Comparison of ENCODE assay signal across 9 mouse cellular contexts in the genomic region with DNA sequence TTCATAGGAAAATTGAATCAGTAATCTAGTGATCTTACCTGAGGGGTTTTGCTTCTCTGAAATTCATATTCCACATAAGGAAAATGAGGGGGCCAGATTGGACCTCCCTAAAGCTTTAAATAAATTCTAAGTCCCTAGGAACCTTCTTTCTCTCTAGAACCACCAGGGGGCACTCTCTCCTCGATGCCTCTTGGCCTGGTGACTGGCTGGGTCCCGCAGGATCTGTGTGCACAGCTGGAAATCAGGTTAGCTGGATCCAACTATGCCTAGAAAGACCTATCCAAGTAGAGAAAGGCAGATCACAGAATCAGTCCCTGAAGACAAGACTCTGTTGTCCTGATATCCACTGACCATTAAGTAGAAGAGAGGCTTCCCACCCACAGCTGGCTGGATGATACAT. TPM values are rescaled to one million over a fixed set of nuclear protein-coding genes. Genes with fewer than 3 reads are reported as not detected.
DNase-seq lines count a peak whose midpoint lies in the region; ATAC-seq and TF ChIP-seq lines count a peak whose summit lies in the region.
"Had no signal": no experiment of that assay in that cellular context is flagged by ENCODE, and none has a peak within 500 bp of the region (broad histone marks: within the 10 kb centered on the region; RNA-seq: fewer than 3 reads in every experiment).

No protein-coding gene starts in this region.

- H3K9me3 ChIP-seq in heart, embryonic 11.5 days (replicated peaks; ENCODE audit: control insufficient read depth, low read length): no peaks in the 10 kb centered on the region
- no peaks in the 10 kb centered on the region for H3K9me3 ChIP-seq in ES-Bruce4 (replicated peaks; ENCODE audit: control insufficient read depth, insufficient read depth, low read length, poor library complexity, severe bottlenecking)
- H3K9me3 ChIP-seq: embryonic facial prominence, embryonic 13.5 days had no signal

- no peaks in the 10 kb centered on the region for H3K27me3 ChIP-seq in heart, adult 2 months (ENCODE audit: control insufficient read depth, insufficient read depth, low read length)
- H3K27me3 ChIP-seq in heart, embryonic 11.5 days (ENCODE audit: control insufficient read depth, insufficient read depth, low read length): peaks cover 3% of the 10 kb centered on the region; the same call in 1 of the 2 replicates
- no peaks in the 10 kb centered on the region for H3K27me3 ChIP-seq in ES-Bruce4 (ENCODE audit: control insufficient read depth, insufficient read depth, low read length, poor library complexity, severe bottlenecking)
- H3K27me3 ChIP-seq: embryonic facial prominence, embryonic 13.5 days had no signal

- H3K4me2 ChIP-seq in heart, embryonic 11.5 days: no peak overlapping the region
- H3K4me2 ChIP-seq: embryonic facial prominence, embryonic 13.5 days had no signal

- peaks cover under 1% of the 10 kb centered on the region; the same call in 1 of the 2 replicates for H3K36me3 ChIP-seq in heart, adult 2 months (ENCODE audit: control insufficient read depth, insufficient read depth, low read length)
- no peaks in the 10 kb centered on the region for H3K36me3 ChIP-seq in heart, embryonic 11.5 days (ENCODE audit: control insufficient read depth, insufficient read depth, low read length)
- 0 out of 2 replicates have a peak, but pooled peaks cover 2% of the 10 kb centered on the region for H3K36me3 ChIP-seq in ES-Bruce4 (ENCODE audit: control insufficient read depth, insufficient read depth, low read length, poor library complexity, severe bottlenecking)

- peak overlapping the region; percentile 32; the same call in 1 of the 2 replicates for H3K27ac ChIP-seq in heart, adult 2 months
- no peak overlapping the region for H3K27ac ChIP-seq in heart, embryonic 11.5 days (ENCODE audit: low read depth, low read length)
- no peak overlapping the region for H3K27ac ChIP-seq in ES-Bruce4 (ENCODE audit: insufficient read depth, low read length)
- H3K27ac ChIP-seq: embryonic facial prominence, embryonic 13.5 days had no signal

- no peak for ATAC-seq in heart, embryonic 11.5 days (replicated peaks; ENCODE audit: insufficient number of reproducible peaks, low FRiP score, low TSS enrichment)

- H3K4me1 ChIP-seq in heart, adult 2 months (ENCODE audit: control insufficient read depth, insufficient read depth, low read length): peaks cover 5% of the 10 kb centered on the region
- H3K4me1 ChIP-seq in heart, embryonic 11.5 days (ENCODE audit: control insufficient read depth, insufficient read depth, low read length): 0 out of 2 replicates have a peak, but pooled peaks cover 2% of the 10 kb centered on the region
- H3K4me1 ChIP-seq in ES-Bruce4 (ENCODE audit: control insufficient read depth, insufficient read depth, low read length): no peaks in the 10 kb centered on the region

- DNase-seq in heart, adult 2 months: peak in 1 of 2 experiments; percentile 65
- peak; percentile 54 for DNase-seq in c-Kit-positive CD71-positive TER-119-positive erythroid progenitor cells, embryonic 14.5 days (ENCODE audit: low spot score)
- peak; percentile 69 for DNase-seq in gastrocnemius, postnatal 14 days
- DNase-seq in large intestine, adult 2 months (ENCODE audit: low read depth, low spot score): peak; percentile 63
- DNase-seq in lung, postnatal 14 days: peak; percentile 79
- DNase-seq in testis, postnatal 14 days (ENCODE audit: low spot score): peak; percentile 43

- WGBS in heart, adult 2 months: 0% methylated on average over 2 of the region's 2 CpGs
- 1% methylated on average over 2 of the region's 2 CpGs for WGBS in heart, embryonic 11.5 days (ENCODE audit: insufficient replicate concordance)
- 0% methylated on average over 2 of the region's 2 CpGs for WGBS in large intestine, adult 2 months

- H3K4me3 ChIP-seq in heart, adult 2 months: no peak overlapping the region
- no peak overlapping the region for H3K4me3 ChIP-seq in heart, embryonic 11.5 days (ENCODE audit: low read depth, low read length)
- H3K4me3 ChIP-seq in ES-Bruce4 (ENCODE audit: low read depth, low read length): no peak overlapping the region
- H3K4me3 ChIP-seq: embryonic facial prominence, embryonic 13.5 days had no signal

- TF ChIP-seq CTCF in heart, adult 2 months (IDR thresholded peaks at IDR 0.05): peak; percentile 95
- TF ChIP-seq CTCF in ES-Bruce4 (IDR thresholded peaks at IDR 0.05; ENCODE audit: low read depth, low read length): peak; percentile 80

- intact Hi-C loops in heart, adult 2 months (cut with DNase I): loop anchor here (1.0 to 5.0 kb wide), 3 partner anchors 29 to 147 kb away; no protein-coding TSS in a partner anchor
- intact Hi-C loops in gastrocnemius, postnatal 14 days (cut with DNase I; ENCODE audit: low total_unique reads): loop anchor here (2.0 kb wide), 1 partner anchor 57 kb away; no protein-coding TSS in a partner anchor

- 0 out of 2 replicates have a peak, but pooled peaks have one; percentile 28 for TF ChIP-seq POLR2A in heart, adult 2 months (IDR thresholded peaks at IDR 0.05; ENCODE audit: insufficient read depth, low read depth, low read length)
- no peak for TF ChIP-seq POLR2A in ES-Bruce4 (IDR thresholded peaks at IDR 0.05; ENCODE audit: insufficient read depth, low read length)

- 0 out of 2 replicates have a peak overlapping the region, but pooled peaks have one; percentile 23 for H3K9ac ChIP-seq in heart, adult 2 months (ENCODE audit: low read depth, low read length)
- H3K9ac ChIP-seq in heart, embryonic 11.5 days (ENCODE audit: low read depth, low read length): no peak overlapping the region
- H3K9ac ChIP-seq in ES-Bruce4 (ENCODE audit: low read depth, poor library complexity, severe bottlenecking): no peak overlapping the region
- H3K9ac ChIP-seq: embryonic facial prominence, embryonic 13.5 days had no signal

- TF ChIP-seq EP300 in heart, adult 2 months (IDR thresholded peaks at IDR 0.05; ENCODE audit: insufficient read depth, low read depth, low read length): peak; percentile 96
- TF ChIP-seq EP300 in ES-Bruce4 (IDR thresholded peaks at IDR 0.05; ENCODE audit: insufficient read depth, low read depth, low read length): no peak

- no peaks in the 10 kb centered on the region for H3K79me2 ChIP-seq in heart, adult 2 months (replicated peaks; ENCODE audit: control insufficient read depth, insufficient read depth, low read length)

RNA-seq across cellular contexts. Expression of a gene that starts 33.2 kb away (rescaled TPM):
- total RNA-seq in heart, adult 2 months (2021): 100 to 1,000 TPM; 320 to 420 TPM
- polyA plus RNA-seq in heart, adult 2 months (2012; rRNA removed): 666 and 876 TPM in 2 replicates
- polyA plus RNA-seq in heart, embryonic 11.5 days (2014; fragmentation: Nextera tagmentation; extraction: Ambion mirVana): 1,182 and 1,259 TPM in 2 replicates
- 344 and 354 TPM in 2 replicates for polyA plus RNA-seq in ES-Bruce4 (2011; ENCODE audit: insufficient read depth, insufficient read length, low read depth, missing spikeins)
- 1,000 to 10,000 TPM; 1,630 to 1,800 TPM for total RNA-seq in gastrocnemius, postnatal 14 days (2021)
- 441 and 450 TPM in 2 replicates for polyA plus RNA-seq in large intestine, adult 2 months (2012; rRNA removed)

RNA-seq across cellular contexts. Expression of a gene that starts 53.4 kb away (rescaled TPM):
- under 1 TPM; 0.03 to 0.09 TPM for total RNA-seq in heart, adult 2 months (2021)
- polyA plus RNA-seq in heart, adult 2 months (2012; rRNA removed): 0.09 and 0.14 TPM in 2 replicates
- polyA plus RNA-seq in heart, embryonic 11.5 days (2014; fragmentation: Nextera tagmentation; extraction: Ambion mirVana): not detected in 2 replicates
- polyA plus RNA-seq in ES-Bruce4 (2011; ENCODE audit: insufficient read depth, insufficient read length, low read depth, missing spikeins): 0.90 and 1.0 TPM in 2 replicates
- total RNA-seq in gastrocnemius, postnatal 14 days (2021): under 1 TPM; 0.07 to 0.18 TPM
- polyA plus RNA-seq in large intestine, adult 2 months (2012; rRNA removed): 0.01 TPM in 2 replicates
